ENCODE assay signal across 13 mouse cellular contexts in the genomic region with DNA sequence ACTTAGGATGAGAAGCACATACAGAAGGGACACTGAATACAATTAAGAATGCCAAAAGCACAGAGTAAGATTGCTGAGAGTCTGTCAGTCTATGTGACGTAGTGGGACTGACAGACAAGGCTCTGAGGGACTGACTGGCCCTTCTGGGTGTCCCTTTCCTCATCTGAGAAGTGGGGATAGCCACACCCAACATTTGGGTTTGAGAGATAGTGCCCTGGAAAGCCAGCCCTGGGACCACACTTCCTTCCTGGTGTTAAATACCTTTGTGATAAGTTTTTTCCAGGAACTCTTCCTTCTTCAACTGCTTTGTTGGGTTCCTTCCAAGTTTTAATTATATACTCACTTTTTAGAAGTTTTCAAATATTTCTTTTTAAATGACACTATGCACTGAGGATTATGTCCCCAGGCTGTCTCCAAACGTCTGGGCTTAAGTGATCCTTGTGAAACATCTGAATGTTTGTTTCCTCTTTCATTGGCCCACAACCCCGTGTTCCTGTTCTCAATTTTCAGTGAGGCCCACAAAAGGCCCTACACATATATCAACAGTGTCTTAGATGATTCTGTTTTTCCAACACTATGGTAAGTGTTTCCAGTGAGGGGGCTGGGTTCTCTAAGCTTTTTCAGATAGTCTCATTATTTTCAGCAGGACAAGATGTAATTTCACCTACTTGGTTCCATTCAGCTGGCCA. TPM values are rescaled to one million over a fixed set of nuclear protein-coding genes. Genes with fewer than 3 reads are reported as not detected.
A peak's percentile ranks its signal among the peaks of the same experiment; 100 is the strongest.
DNase-seq lines count a peak whose midpoint lies in the region; ATAC-seq and TF ChIP-seq lines count a peak whose summit lies in the region.
"Had no signal": no experiment of that assay in that cellular context is flagged by ENCODE, and none has a peak within 500 bp of the region (broad histone marks: within the 10 kb centered on the region; RNA-seq: fewer than 3 reads in every experiment).

No protein-coding gene starts in this region.

- H3K9me3 ChIP-seq in heart, embryonic 13.5 days = no peaks in the 10 kb centered on the region
- H3K9me3 ChIP-seq in megakaryocyte, embryonic 14.5 days = 0 out of 2 replicates have a peak, but pooled peaks cover 5% of the 10 kb centered on the region

- H3K27me3 ChIP-seq in heart, embryonic 13.5 days (replicated peaks) = no peaks in the 10 kb centered on the region
- H3K27me3 ChIP-seq in megakaryocyte, embryonic 14.5 days (replicated peaks) = no peaks in the 10 kb centered on the region

- no peak overlapping the region for H3K4me3 ChIP-seq in heart, embryonic 13.5 days
- peak overlapping the region; percentile 38 for H3K4me3 ChIP-seq in megakaryocyte, embryonic 14.5 days (replicated peaks)
- H3K4me3 ChIP-seq in left cerebral cortex, adult 2 months = no peak overlapping the region

- ATAC-seq in heart, embryonic 13.5 days (ENCODE audit: extremely low read depth, insufficient number of reproducible peaks, low FRiP score, low TSS enrichment) = no peak
- ATAC-seq in erythroid progenitor cell, adult 5-6 weeks (replicated peaks; ENCODE audit: low FRiP score, poor library complexity, severe bottlenecking) = peak; percentile 96

- H3K9ac ChIP-seq in heart, embryonic 13.5 days = no peak overlapping the region

- TF ChIP-seq CTCF in left cerebral cortex, adult 2 months (IDR thresholded peaks at IDR 0.05) = no peak

- H3K27ac ChIP-seq in heart, embryonic 13.5 days (replicated peaks) = peak overlapping the region; percentile 5; the same call in 1 of the 2 replicates
- H3K27ac ChIP-seq in left cerebral cortex, adult 2 months = no peak overlapping the region

- peaks cover 22% of the 10 kb centered on the region for H3K4me1 ChIP-seq in heart, embryonic 13.5 days
- H3K4me1 ChIP-seq in megakaryocyte, embryonic 14.5 days = peaks cover 90% of the 10 kb centered on the region

- H3K4me2 ChIP-seq in heart, embryonic 13.5 days = no peak overlapping the region

- 39% methylated on average over 3 of the region's 3 CpGs for WGBS in heart, embryonic 13.5 days

- DNase-seq in heart, adult 8-10 months (ENCODE audit: low spot score) = no peak
- DNase-seq in MEL-GATA-1-ER (ENCODE audit: extremely low read depth, low read depth) = peak; percentile 86
- no peak for DNase-seq in gastrocnemius, adult 18-20 months (ENCODE audit: low spot score)
- DNase-seq in right cerebral cortex, postnatal 14 days = no peak
- no peak for DNase-seq in left cerebral cortex, adult 2 months (ENCODE audit: extremely low spot score in 1 of 2, low spot score in 2 of 2)
- DNase-seq: adrenal gland, postnatal 36 days; cerebellum, postnatal 25 days; kidney, adult 9 months had no signal

- peaks cover 16% of the 10 kb centered on the region for H3K36me3 ChIP-seq in heart, embryonic 13.5 days
- peaks cover 40% of the 10 kb centered on the region for H3K36me3 ChIP-seq in megakaryocyte, embryonic 14.5 days (replicated peaks; ENCODE audit: low read length)

- intact Hi-C loops in left cerebral cortex, adult 2 months (cut with DNase I) = no loop called here

RNA-seq across cellular contexts. Expression of a gene that starts 37.4 kb away (rescaled TPM):
- polyA plus RNA-seq in heart, embryonic 13.5 days (2015; fragmentation: Nextera tagmentation; extraction: Ambion mirVana) = 0.28 and 0.37 TPM in 2 replicates
- under 1 TPM in 1 of 4 experiments, not detected in 3; 0.09 TPM for total RNA-seq in heart, adult 8-10 months (2022)
- total RNA-seq in erythroid progenitor cell, adult 5-6 weeks (2015; ENCODE audit: low replicate concordance) = 0.72 TPM in 1 of 2 replicates, not detected in the other
- total RNA-seq in erythroid progenitor cell, adult 5-6 weeks (2017; ENCODE audit: low replicate concordance) = 0.26 and 0.68 TPM in 2 replicates
- 86.1 and 150 TPM in 2 replicates for polyA plus RNA-seq in megakaryocyte, embryonic 14.5 days (2012; ENCODE audit: insufficient read depth, low replicate concordance)
- not detected for total RNA-seq in gastrocnemius, adult 18-20 months (2021)
- total RNA-seq in left cerebral cortex, adult 2 months (2021) = under 1 TPM; 0.41 to 0.51 TPM
- total RNA-seq: adrenal gland, postnatal 36 days; gastrocnemius, adult 8-10 months; midbrain, postnatal 0 days had no signal
- polyA plus RNA-seq: midbrain, postnatal 0 days had no signal
